Mouse (Mus musculus) E14TG2a.4 (cell line): ENCODE results near the gene Prdx2.

Experiments used
- CTCF ChIP-seq: conservative IDR thresholded peaks from 2 replicates; pipeline ENCODE4 v1.5.1; 2014; ENCODE audit warnings: low read length
- POU5F1 ChIP-seq: IDR thresholded peaks from 2 replicates; pipeline ENCODE4 v1.6.1; 2014; ENCODE audit warnings: low read length, borderline replicate concordance

GRCm38 (mm10) chr8:84982499-84983011 is 13.2 kb downstream of the Prdx2 start:
- no peak for TF ChIP-seq CTCF
- TF ChIP-seq POU5F1 = no peak
